Mouse (Mus musculus): ENCODE measurements around the gene Lmf1. TPM values are rescaled to one million over a fixed set of nuclear protein-coding genes. Genes with fewer than 3 reads are reported as not detected.
A peak's percentile ranks its signal among the peaks of the same experiment; 100 is the strongest.

Lmf1 gene
- polyA plus RNA-seq, 1 experiment = 22.4 TPM

GRCm38 (mm10) chr17:25577263-25577662 lies 1.6 kb upstream of the Lmf1 start:
- TF ChIP-seq POLR2A (IDR thresholded peaks at IDR 0.05; ENCODE audit: borderline replicate concordance, extremely low read depth, low read depth, low read length) = no peak
- TF ChIP-seq CTCF (IDR thresholded peaks at IDR 0.05; ENCODE audit: insufficient read depth, low read length) = no peak
- H3K4me3 ChIP-seq (replicated peaks; ENCODE audit: extremely low read depth, low read depth, low read length) = no peak overlapping the region
- WGBS = 64% methylated on average over 6 of the region's 6 CpGs
- no peak for DNase-seq
- H3K4me1 ChIP-seq (ENCODE audit: control insufficient read depth, insufficient read depth, low read length) = peaks cover 4% of the 10 kb centered on the region; the same call in 1 of the 2 replicates

GRCm38 (mm10) chr17:25577702-25578101 lies 1.2 kb upstream of the Lmf1 start:
- no peak for DNase-seq
- WGBS = 63% methylated on average over 2 of the region's 2 CpGs
- H3K4me3 ChIP-seq (replicated peaks; ENCODE audit: extremely low read depth, low read depth, low read length) = no peak overlapping the region
- TF ChIP-seq POLR2A (IDR thresholded peaks at IDR 0.05; ENCODE audit: borderline replicate concordance, extremely low read depth, low read depth, low read length) (no peak), CTCF (IDR thresholded peaks at IDR 0.05; ENCODE audit: insufficient read depth, low read length) (no peak)
- H3K4me1 ChIP-seq (ENCODE audit: control insufficient read depth, insufficient read depth, low read length) = peaks cover 4% of the 10 kb centered on the region; the same call in 1 of the 2 replicates

GRCm38 (mm10) chr17:25579332-25580047 lies 605 bp downstream of the Lmf1 start:
- 5% methylated on average over 21 of the region's 21 CpGs for WGBS
- TF ChIP-seq CTCF (IDR thresholded peaks at IDR 0.05; ENCODE audit: insufficient read depth, low read length) (no peak), POLR2A (IDR thresholded peaks at IDR 0.05; ENCODE audit: borderline replicate concordance, extremely low read depth, low read depth, low read length) (no peak)
- Histone ChIP-seq H3K4me3 (replicated peaks; ENCODE audit: extremely low read depth, low read depth, low read length) (peak overlapping the region; percentile 67), H3K4me1 (ENCODE audit: control insufficient read depth, insufficient read depth, low read length) (peaks cover 4% of the 10 kb centered on the region; the same call in 1 of the 2 replicates)
- no peak for DNase-seq

- Histone ChIP-seq H3K4me3 (replicated peaks; ENCODE audit: extremely low read depth, low read depth, low read length) (no peak overlapping the region), H3K4me1 (ENCODE audit: control insufficient read depth, insufficient read depth, low read length) (peaks cover 4% of the 10 kb centered on the region; the same call in 1 of the 2 replicates)
- WGBS = 88% methylated on average over 8 of the region's 8 CpGs
- no peak for DNase-seq
- TF ChIP-seq CTCF (IDR thresholded peaks at IDR 0.05; ENCODE audit: insufficient read depth, low read length) (no peak), POLR2A (IDR thresholded peaks at IDR 0.05; ENCODE audit: borderline replicate concordance, extremely low read depth, low read depth, low read length) (no peak)
These were observed 3.2 kb downstream of the Lmf1 start for GRCm38 (mm10) chr17:25582076-25582475.

GRCm38 (mm10) chr17:25583099-25583498 lies 4.2 kb downstream of the Lmf1 start:
- no peak overlapping the region for H3K4me3 ChIP-seq (replicated peaks; ENCODE audit: extremely low read depth, low read depth, low read length)
- 76% methylated on average over 4 of the region's 4 CpGs for WGBS
- TF ChIP-seq POLR2A (IDR thresholded peaks at IDR 0.05; ENCODE audit: borderline replicate concordance, extremely low read depth, low read depth, low read length) (no peak), CTCF (IDR thresholded peaks at IDR 0.05; ENCODE audit: insufficient read depth, low read length) (no peak)
- DNase-seq = no peak
- peaks cover 4% of the 10 kb centered on the region; the same call in 1 of the 2 replicates for H3K4me1 ChIP-seq (ENCODE audit: control insufficient read depth, insufficient read depth, low read length)

- no peak for TF ChIP-seq CTCF (IDR thresholded peaks at IDR 0.05; ENCODE audit: insufficient read depth, low read length)
- TF ChIP-seq POLR2A (IDR thresholded peaks at IDR 0.05; ENCODE audit: borderline replicate concordance, extremely low read depth, low read depth, low read length) = no peak
- WGBS = 75% methylated on average over 8 of the region's 8 CpGs
These were observed 5.0 kb downstream of the Lmf1 start for GRCm38 (mm10) chr17:25583858-25584257.

GRCm38 (mm10) chr17:25584646-25585045 lies 5.8 kb downstream of the Lmf1 start:
- 91% methylated on average over 9 of the region's 9 CpGs for WGBS
- no peak overlapping the region for H3K4me3 ChIP-seq (replicated peaks; ENCODE audit: extremely low read depth, low read depth, low read length)
- H3K4me1 ChIP-seq (ENCODE audit: control insufficient read depth, insufficient read depth, low read length) = peaks cover 3% of the 10 kb centered on the region; the same call in 1 of the 2 replicates
- no peak for DNase-seq
- TF ChIP-seq POLR2A (IDR thresholded peaks at IDR 0.05; ENCODE audit: borderline replicate concordance, extremely low read depth, low read depth, low read length) (no peak), CTCF (IDR thresholded peaks at IDR 0.05; ENCODE audit: insufficient read depth, low read length) (no peak)

More at GRCm38 (mm10) chr17:25583858-25584257, 5.0 kb downstream of the Lmf1 start:
- no peak for DNase-seq
- peaks cover 4% of the 10 kb centered on the region; the same call in 1 of the 2 replicates for H3K4me1 ChIP-seq (ENCODE audit: control insufficient read depth, insufficient read depth, low read length)
- H3K4me3 ChIP-seq (replicated peaks; ENCODE audit: extremely low read depth, low read depth, low read length) = no peak overlapping the region

- no peak for TF ChIP-seq CTCF (IDR thresholded peaks at IDR 0.05; ENCODE audit: insufficient read depth, low read length)
- no peak for TF ChIP-seq POLR2A (IDR thresholded peaks at IDR 0.05; ENCODE audit: borderline replicate concordance, extremely low read depth, low read depth, low read length)
- no peak overlapping the region for H3K4me3 ChIP-seq (replicated peaks; ENCODE audit: extremely low read depth, low read depth, low read length)
- no peaks in the 10 kb centered on the region for H3K4me1 ChIP-seq (ENCODE audit: control insufficient read depth, insufficient read depth, low read length)
- WGBS = 86% methylated on average over 6 of the region's 6 CpGs
- DNase-seq = no peak
These were observed 11.2 kb downstream of the Lmf1 start for GRCm38 (mm10) chr17:25590068-25590467.

- no peaks in the 10 kb centered on the region for H3K4me1 ChIP-seq (ENCODE audit: control insufficient read depth, insufficient read depth, low read length)
- 88% methylated on average over 4 of the region's 4 CpGs for WGBS
- DNase-seq = no peak
- TF ChIP-seq POLR2A (IDR thresholded peaks at IDR 0.05; ENCODE audit: borderline replicate concordance, extremely low read depth, low read depth, low read length) = no peak
- TF ChIP-seq CTCF (IDR thresholded peaks at IDR 0.05; ENCODE audit: insufficient read depth, low read length) = 0 out of 2 replicates have a peak, but pooled peaks have one; percentile 23
- no peak overlapping the region for H3K4me3 ChIP-seq (replicated peaks; ENCODE audit: extremely low read depth, low read depth, low read length)
These were observed 12.1 kb downstream of the Lmf1 start for GRCm38 (mm10) chr17:25590985-25591384.

- no peak overlapping the region for H3K4me3 ChIP-seq (replicated peaks; ENCODE audit: extremely low read depth, low read depth, low read length)
- TF ChIP-seq POLR2A (IDR thresholded peaks at IDR 0.05; ENCODE audit: borderline replicate concordance, extremely low read depth, low read depth, low read length) (no peak), CTCF (IDR thresholded peaks at IDR 0.05; ENCODE audit: insufficient read depth, low read length) (no peak)
- no peaks in the 10 kb centered on the region for H3K4me1 ChIP-seq (ENCODE audit: control insufficient read depth, insufficient read depth, low read length)
- 94% methylated on average over 6 of the region's 6 CpGs for WGBS
- no peak for DNase-seq
These were observed 13.5 kb downstream of the Lmf1 start for GRCm38 (mm10) chr17:25592336-25592735.

Data from lung, adult 2 months (tissue).